ENCODE assay signal across 11 mouse cellular contexts in the genomic region with DNA sequence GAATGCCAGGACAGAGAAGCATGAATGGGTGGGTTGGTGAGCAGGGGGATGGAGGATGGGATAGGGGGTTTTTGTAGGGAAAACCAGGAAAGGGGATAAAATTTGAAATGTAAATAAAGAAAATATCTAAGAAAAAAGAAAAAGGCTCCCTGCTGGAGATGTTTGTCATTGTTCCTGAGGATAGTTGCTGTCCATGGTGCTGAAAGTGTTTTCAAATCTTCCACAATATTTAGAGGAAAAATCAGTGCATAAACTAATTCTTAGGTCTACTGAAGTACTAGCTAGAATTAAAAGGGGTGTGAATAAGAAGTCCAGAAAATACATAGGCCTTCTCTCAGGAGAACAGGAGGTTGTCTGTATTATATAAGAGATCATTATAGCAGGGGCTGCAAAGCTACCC. TPM values are rescaled to one million over a fixed set of nuclear protein-coding genes. Genes with fewer than 3 reads are reported as not detected.
A peak's percentile ranks its signal among the peaks of the same experiment; 100 is the strongest.
DNase-seq lines count a peak whose midpoint lies in the region; ATAC-seq and TF ChIP-seq lines count a peak whose summit lies in the region.
"Had no signal": no experiment of that assay in that cellular context is flagged by ENCODE, and none has a peak within 500 bp of the region (broad histone marks: within the 10 kb centered on the region; RNA-seq: fewer than 3 reads in every experiment).

No protein-coding gene starts in this region.

- H3K9me3 ChIP-seq in MEL (replicated peaks; ENCODE audit: insufficient read depth, low read length) = no peaks in the 10 kb centered on the region

- no peak for TF ChIP-seq RAD21 in MEL (IDR thresholded peaks at IDR 0.05; ENCODE audit: low read depth, low read length)

- no peak for TF ChIP-seq EP300 in MEL (IDR thresholded peaks at IDR 0.05; ENCODE audit: low read depth in 1 of 2, low read length in 2 of 2)

- H3K79me2 ChIP-seq in MEL (ENCODE audit: control insufficient read depth, insufficient read depth, low read length, poor library complexity) = no peaks in the 10 kb centered on the region

- no peak overlapping the region for H3K4me3 ChIP-seq in layer of hippocampus, adult 2 months
- no peak overlapping the region for H3K4me3 ChIP-seq in MEL (ENCODE audit: control insufficient read depth in 1 of 2, insufficient read depth in 1 of 2, low read depth in 2 of 2, low read length in 2 of 2)
- H3K4me3 ChIP-seq: erythroblast, embryonic 14.5 days had no signal

- peak; percentile 30 for TF ChIP-seq CTCF in layer of hippocampus, adult 2 months (conservative IDR thresholded peaks at IDR 0.05)
- no peak for TF ChIP-seq CTCF in MEL (IDR thresholded peaks at IDR 0.05 in 2 of 3, conservative IDR thresholded peaks at IDR 0.05 in 1 of 3; ENCODE audit: control insufficient read depth in 1 of 3, insufficient read depth in 1 of 3, low read depth in 2 of 3, low read length in 3 of 3, poor library complexity in 1 of 3, severe bottlenecking in 1 of 3)

- no peak overlapping the region for H3K27ac ChIP-seq in layer of hippocampus, adult 2 months
- no peak overlapping the region for H3K27ac ChIP-seq in MEL (ENCODE audit: control insufficient read depth, low read depth, low read length)

- no peaks in the 10 kb centered on the region for H3K36me3 ChIP-seq in MEL (ENCODE audit: control insufficient read depth in 1 of 2, insufficient read depth in 2 of 2, low read length in 2 of 2)

- peak; percentile 2 for DNase-seq in CD4-positive, CD25-positive, alpha-beta regulatory T cell, adult 2 months (ENCODE audit: low read depth, low spot score)
- DNase-seq in layer of hippocampus, adult 2 months (ENCODE audit: low spot score in 2 of 2) = no peak
- no peak for DNase-seq in layer of hippocampus, postnatal 10 days (ENCODE audit: low spot score in 2 of 2)
- peak; percentile 34 for DNase-seq in MEL (ENCODE audit: low read depth, low spot score)
- DNase-seq in embryo, embryonic 11.5 days (ENCODE audit: low read depth, low spot score) = peak; percentile 31
- no peak for DNase-seq in urinary bladder, postnatal 10 days (ENCODE audit: low spot score)
- no peak for DNase-seq in layer of hippocampus, adult 9-11 months
- DNase-seq: cerebellum, adult 2 months; gastrocnemius, postnatal 25 days had no signal

- no peaks in the 10 kb centered on the region for H3K4me1 ChIP-seq in MEL (ENCODE audit: control insufficient read depth in 1 of 2, insufficient read depth in 2 of 2, low read length in 2 of 2)

- ATAC-seq in CD4-positive, CD25-positive, alpha-beta regulatory T cell, adult 4 months = no peak

- no peaks in the 10 kb centered on the region for H3K27me3 ChIP-seq in MEL (ENCODE audit: control insufficient read depth in 1 of 2, insufficient read depth in 2 of 2, low read length in 2 of 2)

- no peak for TF ChIP-seq POLR2A in MEL (IDR thresholded peaks at IDR 0.05; ENCODE audit: control insufficient read depth in 1 of 2, insufficient read depth in 1 of 2, low read depth in 1 of 2, low read length in 2 of 2, poor library complexity in 1 of 2)

- no peak overlapping the region for H3K9ac ChIP-seq in MEL (ENCODE audit: control insufficient read depth, low read depth, low read length, poor library complexity, severe bottlenecking)

TF ChIP-seq in MEL, 35 proteins besides CTCF, POLR2A, EP300 and RAD21:
- TF ChIP-seq JUND (IDR thresholded peaks at IDR 0.05; ENCODE audit: low read depth, low read length) = no peak
- no peak for TF ChIP-seq UBTF (IDR thresholded peaks at IDR 0.05; ENCODE audit: borderline replicate concordance, insufficient read depth, low read depth, low read length)
- no peak for TF ChIP-seq RCOR1 (IDR thresholded peaks at IDR 0.05; ENCODE audit: low read depth, low read length)
- TF ChIP-seq E2F4 (IDR thresholded peaks at IDR 0.05; ENCODE audit: borderline replicate concordance, low read depth, low read length) = no peak
- TF ChIP-seq ZMIZ1 (IDR thresholded peaks at IDR 0.05; ENCODE audit: low read depth, low read length) = no peak
- TF ChIP-seq ZC3H11A (IDR thresholded peaks at IDR 0.05; ENCODE audit: low read depth, low read length) = no peak
- TF ChIP-seq KAT2A (conservative IDR thresholded peaks at IDR 0.05; ENCODE audit: low read depth, low read length) = no peak
- no peak for TF ChIP-seq NRF1 (IDR thresholded peaks at IDR 0.05; ENCODE audit: insufficient read depth, low read depth, low read length, poor library complexity, severe bottlenecking)
- TF ChIP-seq MAZ (IDR thresholded peaks at IDR 0.05; ENCODE audit: low read depth, low read length) = no peak
- TF ChIP-seq MYB (IDR thresholded peaks at IDR 0.05; ENCODE audit: low read depth, low read length) = no peak
- TF ChIP-seq ELF1 (IDR thresholded peaks at IDR 0.05; ENCODE audit: low read depth, low read length) = no peak
- no peak for TF ChIP-seq USF2 (IDR thresholded peaks at IDR 0.05; ENCODE audit: borderline replicate concordance in 1 of 2, insufficient read depth in 1 of 2, low read depth in 1 of 2, low read length in 2 of 2)
TF ChIP-seq in MEL: peak in this region for 0.

RNA-seq across cellular contexts. Expression of gene Map9, which starts 54.6 kb away (rescaled TPM):
- polyA plus RNA-seq in CD4-positive, CD25-positive, alpha-beta regulatory T cell, adult 4 months (2017; shearing (Covaris generic)) = 1 to 10 TPM in 1 of 2 experiments, under 1 TPM in 1; 0.57 to 1.1 TPM
- total RNA-seq in layer of hippocampus, adult 2 months (2021) = 10 to 100 TPM; 73.7 to 81.2 TPM
- total RNA-seq in layer of hippocampus, postnatal 10 days (2021) = 100 to 1,000 TPM in 1 of 2 experiments, 10 to 100 TPM in 1; 97.1 to 109 TPM
- not detected in 2 replicates for total RNA-seq in MEL (2012; rRNA removed)
- polyA plus RNA-seq in MEL (2012; ENCODE audit: insufficient read depth in 1 of 2, insufficient read length in 2 of 2, low read depth in 1 of 2, low replicate concordance in 2 of 2, missing spikeins in 1 of 2) = not detected
- polyA plus RNA-seq: erythroblast, embryonic 14.5 days had no signal

Comparison
In these comparisons a context has a peak if more than half of its experiments do, and no peak if none do; other contexts are left out.
1. DNase-seq: peak in CD4-positive, CD25-positive, alpha-beta regulatory T cell, adult 2 months (single experiment), MEL (single experiment) and embryo, embryonic 11.5 days (single experiment); none in layer of hippocampus, adult 2 months (0 of 2), layer of hippocampus, postnatal 10 days (0 of 2), urinary bladder, postnatal 10 days (single experiment) and layer of hippocampus, adult 9-11 months (single experiment).
2. RNA of gene Map9, which starts 54.6 kb away (total RNA-seq): 97.1 to 109 TPM in layer of hippocampus, postnatal 10 days and 73.7 to 81.2 TPM in layer of hippocampus, adult 2 months; not detected in MEL; every median in the first group is over 10 times any median in the second.